Mouse (Mus musculus) stomach, postnatal 0 days (tissue): ENCODE measurements around the gene Actg2.

ENCODE experiments used
- CTCF ChIP-seq: IDR thresholded peaks from 2 replicates; pipeline ENCODE4 v1.5.1; 2016; ENCODE audit warnings: antibody characterized with exemption, low read depth, mild to moderate bottlenecking, moderate library complexity
- EP300 ChIP-seq: optimal IDR thresholded peaks from 2 replicates; pipeline ENCODE3; 2016; ENCODE audit warnings: antibody characterized with exemption

GRCm38 (mm10) chr6:83488200-83488599 lies 47.9 kb downstream of the Actg2 start:
- TF ChIP-seq EP300, result no peak
- TF ChIP-seq CTCF, result no peak
